In genomic region chr5:114131521-114131840, GRCm38 (mm10) we compare ENCODE assay signal across 9 mouse cellular contexts. TPM values are rescaled to one million over a fixed set of nuclear protein-coding genes. Genes with fewer than 3 reads are reported as not detected.
A peak's percentile ranks its signal among the peaks of the same experiment; 100 is the strongest.
DNase-seq lines count a peak whose midpoint lies in the region; ATAC-seq and TF ChIP-seq lines count a peak whose summit lies in the region.
"Had no signal": no experiment of that assay in that cellular context is flagged by ENCODE, and none has a peak within 500 bp of the region (broad histone marks: within the 10 kb centered on the region; RNA-seq: fewer than 3 reads in every experiment).

No protein-coding gene starts in this region.

- H3ac ChIP-seq in C2C12 (ENCODE audit: control insufficient read depth, insufficient read length, low read depth), result peak overlapping the region; percentile 52

- under 1% methylated on average over 15 of the region's 15 CpGs for WGBS in heart, adult 2 months
- WGBS in kidney, adult 2 months, result 1% methylated on average over 15 of the region's 15 CpGs
- 1% methylated on average over 15 of the region's 15 CpGs for WGBS in lung, embryonic 15.5 days

- H3K4me2 ChIP-seq in lung, embryonic 15.5 days, result peak overlapping the region; percentile 100

- H3K4me3 ChIP-seq in C2C12 (ENCODE audit: insufficient read depth, poor library complexity, severe bottlenecking), result peak overlapping the region; percentile 36
- H3K4me3 ChIP-seq in heart, adult 2 months, result peak overlapping the region; percentile 73
- H3K4me3 ChIP-seq in kidney, adult 2 months (ENCODE audit: insufficient read depth, low read depth, low read length), result peak overlapping the region; percentile 77
- peak overlapping the region; percentile 77 for H3K4me3 ChIP-seq in lung, embryonic 15.5 days

- no peaks in the 10 kb centered on the region for H3K27me3 ChIP-seq in C2C12 (ENCODE audit: control insufficient read depth, insufficient read depth, insufficient read length)
- no peaks in the 10 kb centered on the region for H3K27me3 ChIP-seq in heart, adult 2 months (ENCODE audit: control insufficient read depth, insufficient read depth, low read length)
- H3K27me3 ChIP-seq in kidney, adult 2 months (replicated peaks; ENCODE audit: control insufficient read depth, insufficient read depth, low read length), result no peaks in the 10 kb centered on the region
- H3K27me3 ChIP-seq in lung, embryonic 15.5 days, result no peaks in the 10 kb centered on the region

- no peaks in the 10 kb centered on the region for H3K9me3 ChIP-seq in lung, embryonic 15.5 days

- peaks cover 4% of the 10 kb centered on the region for H3K36me3 ChIP-seq in C2C12 (ENCODE audit: control insufficient read depth, insufficient read depth)
- H3K36me3 ChIP-seq in heart, adult 2 months (ENCODE audit: control insufficient read depth, insufficient read depth, low read length), result no peaks in the 10 kb centered on the region
- H3K36me3 ChIP-seq in kidney, adult 2 months (ENCODE audit: control insufficient read depth, insufficient read depth, low read length), result no peaks in the 10 kb centered on the region
- 0 out of 2 replicates have a peak, but pooled peaks cover 3% of the 10 kb centered on the region for H3K36me3 ChIP-seq in lung, embryonic 15.5 days

- no peaks in the 10 kb centered on the region for H3K79me3 ChIP-seq in C2C12 (ENCODE audit: low read depth)

- peak overlapping the region; percentile 84 for H3K27ac ChIP-seq in heart, adult 2 months
- H3K27ac ChIP-seq in kidney, adult 2 months (ENCODE audit: insufficient read depth, low read depth, low read length), result peak overlapping the region; percentile 59
- peak overlapping the region; percentile 34 for H3K27ac ChIP-seq in lung, embryonic 15.5 days

- H3K79me2 ChIP-seq in C2C12 (ENCODE audit: control insufficient read depth, insufficient read depth), result no peaks in the 10 kb centered on the region
- H3K79me2 ChIP-seq in heart, adult 2 months (replicated peaks; ENCODE audit: control insufficient read depth, insufficient read depth, low read length), result no peaks in the 10 kb centered on the region

- H3K4me1 ChIP-seq in heart, adult 2 months (ENCODE audit: control insufficient read depth, insufficient read depth, low read length), result peaks cover 1% of the 10 kb centered on the region
- 0 out of 2 replicates have a peak, but pooled peaks cover 5% of the 10 kb centered on the region for H3K4me1 ChIP-seq in kidney, adult 2 months (ENCODE audit: control insufficient read depth, insufficient read depth, low read length)
- peaks cover 25% of the 10 kb centered on the region for H3K4me1 ChIP-seq in lung, embryonic 15.5 days

- peak; percentile 51 for DNase-seq in MEL-GATA-1-ER (ENCODE audit: extremely low read depth, low read depth)
- DNase-seq in embryo, embryonic 10.5 days (ENCODE audit: low spot score), result peak; percentile 40
- peak; percentile 70 to 80 for DNase-seq in heart, adult 2 months
- peak; percentile 80 for DNase-seq in kidney, adult 2 months
- peak; percentile 75 for DNase-seq in skeletal muscle tissue, adult 2 months (ENCODE audit: low read depth, low spot score)
- DNase-seq in yolk sac, embryonic 10.5 days (ENCODE audit: low spot score), result no peak

- peak overlapping the region; percentile 51 for H3K9ac ChIP-seq in heart, adult 2 months (ENCODE audit: low read depth, low read length)
- peak overlapping the region; percentile 43 for H3K9ac ChIP-seq in lung, embryonic 15.5 days

- TF ChIP-seq POLR2A in heart, adult 2 months (IDR thresholded peaks at IDR 0.05; ENCODE audit: insufficient read depth, low read depth, low read length), result peak; percentile 33; the same call in 1 of the 2 replicates
- TF ChIP-seq POLR2A in kidney, adult 2 months (IDR thresholded peaks at IDR 0.05; ENCODE audit: low read depth, low read length), result no peak

- intact Hi-C loops in heart, adult 2 months (cut with DNase I), result no loop called here

- no peak for TF ChIP-seq CTCF in C2C12 (IDR thresholded peaks at IDR 0.05; ENCODE audit: control insufficient read depth, insufficient read depth, insufficient read length)
- no peak for TF ChIP-seq CTCF in heart, adult 2 months (IDR thresholded peaks at IDR 0.05)
- TF ChIP-seq CTCF in kidney, adult 2 months (conservative IDR thresholded peaks at IDR 0.05; ENCODE audit: insufficient read depth, insufficient read length, low read depth, low read length), result no peak

- no peak for ATAC-seq in lung, embryonic 15.5 days (ENCODE audit: borderline replicate concordance, extremely low read depth, low FRiP score, low TSS enrichment)

- peak; percentile 75; the same call in 1 of the 2 replicates for TF ChIP-seq EP300 in heart, adult 2 months (IDR thresholded peaks at IDR 0.05; ENCODE audit: insufficient read depth, low read depth, low read length)

TF ChIP-seq in C2C12, 6 proteins besides CTCF, POLR2A, EP300 and RAD21:
- no peak for TF ChIP-seq MYOG (IDR thresholded peaks at IDR 0.05; ENCODE audit: control insufficient read depth, extremely low read depth, insufficient read length)
- TF ChIP-seq FOSL1 (IDR thresholded peaks at IDR 0.05; ENCODE audit: insufficient read depth, low read length, poor library complexity, severe bottlenecking), result no peak
- TF ChIP-seq USF1 (IDR thresholded peaks at IDR 0.05; ENCODE audit: low read depth), result peak; percentile 75
TF ChIP-seq in C2C12: peak in this region for 1.

RNA-seq across cellular contexts. Expression of gene Ung, which starts 1.3 kb away (rescaled TPM):
- polyA plus RNA-seq in C2C12 (2012; fragmentation: generic; extraction: Trizol), result 13.7 TPM
- 10 to 100 TPM; 27.1 to 32.1 TPM for total RNA-seq in heart, adult 2 months (2021)
- polyA plus RNA-seq in heart, adult 2 months (2012; rRNA removed), result 24.4 and 28.3 TPM in 2 replicates
- polyA plus RNA-seq in kidney, adult 2 months (2012; rRNA removed), result 2.6 and 3.7 TPM in 2 replicates
- polyA plus RNA-seq in lung, embryonic 15.5 days (2015; fragmentation: Nextera tagmentation; extraction: Ambion mirVana), result 50.9 and 51.8 TPM in 2 replicates

RNA-seq across cellular contexts. Expression of gene Alkbh2, which starts 3.5 kb away (rescaled TPM):
- 5.2 TPM for polyA plus RNA-seq in C2C12 (2012; fragmentation: generic; extraction: Trizol)
- 1 to 10 TPM; 1.6 to 2.0 TPM for total RNA-seq in heart, adult 2 months (2021)
- polyA plus RNA-seq in heart, adult 2 months (2012; rRNA removed), result 3.0 and 3.1 TPM in 2 replicates
- polyA plus RNA-seq in kidney, adult 2 months (2012; rRNA removed), result 8.4 and 9.6 TPM in 2 replicates
- polyA plus RNA-seq in lung, embryonic 15.5 days (2015; fragmentation: Nextera tagmentation; extraction: Ambion mirVana), result 9.5 and 10.3 TPM in 2 replicates

RNA-seq across cellular contexts. Expression of gene Acacb, which starts 14.9 kb away (rescaled TPM):
- polyA plus RNA-seq in C2C12 (2012; fragmentation: generic; extraction: Trizol), result 0.26 TPM
- total RNA-seq in heart, adult 2 months (2021), result 100 to 1,000 TPM; 205 to 251 TPM
- 105 and 141 TPM in 2 replicates for polyA plus RNA-seq in heart, adult 2 months (2012; rRNA removed)
- polyA plus RNA-seq in kidney, adult 2 months (2012; rRNA removed), result 34.5 and 36.6 TPM in 2 replicates
- 1.7 and 2.4 TPM in 2 replicates for polyA plus RNA-seq in lung, embryonic 15.5 days (2015; fragmentation: Nextera tagmentation; extraction: Ambion mirVana)

RNA-seq across cellular contexts. Expression of gene Svop, which starts 40.1 kb away (rescaled TPM):
- polyA plus RNA-seq in C2C12 (2012; fragmentation: generic; extraction: Trizol), result 0.04 TPM
- not detected for total RNA-seq in heart, adult 2 months (2021)
- polyA plus RNA-seq in heart, adult 2 months (2012; rRNA removed), result 0.08 and 0.12 TPM in 2 replicates
- polyA plus RNA-seq in kidney, adult 2 months (2012; rRNA removed), result 0.34 and 0.45 TPM in 2 replicates
- 0.28 and 0.44 TPM in 2 replicates for polyA plus RNA-seq in lung, embryonic 15.5 days (2015; fragmentation: Nextera tagmentation; extraction: Ambion mirVana)
- total RNA-seq: gastrocnemius, postnatal 4 days had no signal

Comparison
In these comparisons a context has a peak if more than half of its experiments do, and no peak if none do; other contexts are left out.
1. H3K27ac ChIP-seq: peak in every context shown above with its lines; median percentile 84 in heart, adult 2 months; 59 in kidney, adult 2 months; 34 in lung, embryonic 15.5 days.
2. RNA of gene Acacb, which starts 14.9 kb away (polyA plus RNA-seq): 105 to 141 TPM in heart, adult 2 months and 34.5 to 36.6 TPM in kidney, adult 2 months; 1.7 to 2.4 TPM in lung, embryonic 15.5 days and 0.26 TPM in C2C12 (single experiment); every median in the first group is over 10 times any median in the second.
3. Peak in every context shown above with its lines, with median percentiles within 50 percentile points of each other: H3K4me3 ChIP-seq.